Mouse (Mus musculus): ENCODE data around the gene Snx1.

The Snx1 gene

GRCm38 (mm10) chr9:66084171-66084570 is 42.2 kb downstream of the Snx1 start:
- no peak for DNase-seq

GRCm38 (mm10) chr9:66081999-66082398 is 44.4 kb downstream of the Snx1 start:
- no peak for DNase-seq

DNA sequence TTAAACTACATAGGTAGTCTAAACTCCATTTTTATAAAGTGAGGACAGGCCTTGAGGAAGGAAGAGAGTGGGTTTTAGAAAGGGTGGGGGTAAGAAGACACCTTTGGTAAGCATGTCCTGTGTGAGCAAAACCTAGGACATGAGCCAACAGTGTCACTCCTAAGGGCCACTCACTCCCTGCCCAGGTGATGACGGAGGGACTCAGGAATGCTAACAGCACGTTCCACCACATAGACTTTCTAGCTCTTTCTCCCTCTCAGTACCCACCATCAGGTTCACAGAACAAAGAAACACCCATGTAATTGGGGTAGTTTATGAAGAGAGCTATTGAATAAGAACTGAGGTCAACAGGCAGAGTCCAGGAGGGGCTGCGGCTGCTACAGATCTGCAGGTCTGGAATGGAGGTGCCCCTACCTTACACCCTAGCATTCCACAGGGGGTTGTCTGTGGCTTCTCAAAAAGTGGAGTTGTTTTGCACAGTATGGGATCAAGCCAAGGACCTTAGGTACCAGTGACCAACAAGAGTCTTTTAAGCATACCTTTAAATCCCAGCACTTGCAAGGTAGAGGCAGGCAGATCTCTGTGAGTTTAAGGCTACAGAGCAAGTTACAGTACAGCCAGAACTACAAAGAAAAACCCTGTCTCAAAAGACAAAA is 45.5 kb downstream of the Snx1 start:
- DNase-seq, result no peak

GRCm38 (mm10) chr9:66078493-66078892 is 47.9 kb downstream of the Snx1 start:
- DNase-seq, result no peak

DNA sequence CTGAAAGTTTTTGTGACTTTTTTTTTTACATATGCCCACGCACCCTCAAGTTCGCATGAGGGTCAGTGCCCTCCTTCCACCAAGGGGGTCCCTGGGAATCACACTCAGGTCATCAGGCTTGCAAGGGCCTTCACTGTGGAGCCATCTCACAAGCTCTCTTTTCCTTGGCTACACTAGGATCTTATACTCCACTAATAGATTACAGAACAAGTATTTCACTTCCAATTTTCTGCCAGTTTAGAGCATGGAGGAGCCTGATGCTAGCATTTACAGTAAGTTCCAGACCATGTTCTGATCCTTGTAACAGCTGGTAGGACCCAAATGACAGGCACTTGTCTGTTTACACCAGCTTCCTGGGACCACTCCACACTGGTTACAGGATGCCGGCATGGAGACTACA is 48.3 kb downstream of the Snx1 start:
- no peak for DNase-seq

DNA sequence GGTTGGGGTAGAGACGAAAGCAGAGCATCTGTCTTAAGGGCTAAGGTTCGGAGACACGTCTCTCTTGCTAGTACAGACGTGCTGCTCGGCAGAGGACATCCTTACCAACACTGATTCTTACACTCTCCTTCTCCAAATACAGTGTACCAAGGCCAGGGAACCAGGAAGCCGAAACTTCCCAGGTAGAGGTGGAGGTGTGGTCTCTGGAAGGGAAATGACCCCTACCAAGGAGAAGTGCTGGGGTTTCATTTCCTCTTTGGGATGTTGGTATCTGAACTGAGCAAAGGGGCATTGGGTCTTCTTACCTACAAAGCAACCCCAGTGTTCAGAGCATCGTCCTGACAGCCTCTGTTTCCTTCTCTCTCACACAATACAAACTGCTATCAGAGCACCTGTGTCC is 53.6 kb downstream of the Snx1 start:
- no peak for DNase-seq

GRCm38 (mm10) chr9:66070151-66070550 is 56.2 kb downstream of the Snx1 start:
- DNase-seq, result no peak

DNA sequence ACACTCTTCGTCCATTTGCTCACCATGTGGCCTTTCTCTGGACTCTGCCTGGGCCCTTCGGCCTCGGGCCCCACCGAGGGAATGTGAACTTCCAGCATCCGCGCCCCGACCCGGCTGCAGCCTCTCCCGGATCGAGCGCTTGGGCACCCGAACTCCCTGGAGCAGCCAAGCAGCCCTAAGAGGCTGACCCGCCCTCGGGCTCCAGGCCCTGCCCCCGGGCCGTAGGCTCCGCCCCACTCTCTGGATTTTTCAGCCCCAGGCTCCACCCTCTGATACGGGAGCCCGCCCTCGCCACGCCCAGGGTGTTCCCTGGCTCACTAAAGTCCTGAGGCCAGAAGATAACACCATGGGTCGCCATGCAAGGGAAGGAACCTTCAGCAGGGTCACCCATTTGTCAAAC is 56.8 kb downstream of the Snx1 start, which contains the start of gene Snx22:
Gene Snx22, minus strand, starts transcription at position 137 of the 400 bp plus-strand sequence.
- peak; percentile 83 for DNase-seq

DNA sequence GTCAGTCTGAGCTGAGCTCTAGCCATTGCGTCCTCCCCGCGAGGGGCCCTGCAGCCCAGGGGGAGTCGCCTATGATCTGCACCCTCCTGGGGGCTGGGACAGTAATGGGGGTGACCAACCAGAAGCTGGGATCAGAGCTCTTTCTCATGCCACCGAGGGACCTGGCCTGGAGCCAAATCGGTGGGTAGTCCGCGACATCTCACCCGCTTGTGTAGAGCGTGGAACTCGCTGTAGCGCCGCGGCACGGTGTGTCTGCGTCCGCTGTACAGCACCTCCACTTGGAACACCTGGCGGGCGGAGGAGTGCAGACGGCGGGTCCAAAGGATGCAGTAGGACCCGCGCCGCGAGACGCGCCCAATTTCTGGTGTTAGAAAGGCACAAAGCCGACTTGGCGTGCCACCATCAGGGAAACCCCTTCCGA is 57.4 kb downstream of the Snx1 start:
- peak; percentile 35 for DNase-seq

- DNase-seq, result no peak
These were observed 58.3 kb downstream of the Snx1 start for GRCm38 (mm10) chr9:66068056-66068455.

- no peak for DNase-seq
These were observed 58.8 kb downstream of the Snx1 start for GRCm38 (mm10) chr9:66067542-66067941.

GRCm38 (mm10) chr9:66066791-66067190 is 59.6 kb downstream of the Snx1 start:
- DNase-seq, result no peak

- DNase-seq, result no peak
These were observed 62.1 kb downstream of the Snx1 start for GRCm38 (mm10) chr9:66064316-66064715.

DNA sequence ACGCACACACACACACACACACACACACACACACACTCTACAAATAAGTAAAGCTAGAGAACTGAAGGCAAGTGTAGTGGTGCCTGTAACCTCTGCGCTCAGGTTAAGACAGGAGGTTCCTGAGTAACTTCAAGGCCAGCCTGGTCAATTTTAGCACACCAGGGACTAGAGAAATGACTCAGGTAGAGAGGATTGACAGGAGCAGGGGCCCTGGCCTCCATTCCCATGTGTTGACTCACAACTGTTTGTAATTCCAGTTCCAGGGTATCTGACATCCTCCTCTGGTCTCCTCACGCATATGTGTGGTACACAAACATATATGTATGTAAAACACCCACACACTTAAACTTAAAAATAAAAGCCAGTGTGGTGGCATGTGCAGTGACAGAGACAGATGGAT is 62.9 kb downstream of the Snx1 start:
- DNase-seq, result no peak

- DNase-seq, result no peak
These were observed 64.7 kb downstream of the Snx1 start for GRCm38 (mm10) chr9:66061656-66062055.

DNA sequence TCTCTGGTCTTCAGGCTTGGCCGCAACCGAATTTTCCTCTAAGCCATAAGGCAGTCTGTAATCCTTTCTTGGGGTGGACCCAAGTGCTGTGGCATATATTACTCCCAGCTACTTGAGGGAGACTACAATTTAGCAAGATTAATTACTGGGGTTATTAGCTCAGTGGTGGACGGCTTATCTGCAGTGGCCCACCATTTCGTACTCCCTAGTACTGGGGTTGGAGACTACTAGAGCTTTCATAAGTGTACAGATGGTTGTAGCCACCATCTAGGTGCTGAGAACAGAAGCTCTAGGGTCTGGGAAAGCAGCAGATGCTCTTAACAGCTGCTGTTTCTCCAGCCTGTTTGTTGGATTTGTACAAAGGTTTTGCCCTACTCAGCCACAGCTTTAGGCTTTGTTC is 65.4 kb downstream of the Snx1 start:
- no peak for DNase-seq

- no peak for DNase-seq
These were observed 66.1 kb downstream of the Snx1 start for GRCm38 (mm10) chr9:66060308-66060647.

GRCm38 (mm10) chr9:66059583-66060307 is 66.6 kb downstream of the Snx1 start, which contains the start of gene Ppib:
TSS of gene Ppib (plus strand) at chr9:66060222.
- DNase-seq, result peak; percentile 98

DNA sequence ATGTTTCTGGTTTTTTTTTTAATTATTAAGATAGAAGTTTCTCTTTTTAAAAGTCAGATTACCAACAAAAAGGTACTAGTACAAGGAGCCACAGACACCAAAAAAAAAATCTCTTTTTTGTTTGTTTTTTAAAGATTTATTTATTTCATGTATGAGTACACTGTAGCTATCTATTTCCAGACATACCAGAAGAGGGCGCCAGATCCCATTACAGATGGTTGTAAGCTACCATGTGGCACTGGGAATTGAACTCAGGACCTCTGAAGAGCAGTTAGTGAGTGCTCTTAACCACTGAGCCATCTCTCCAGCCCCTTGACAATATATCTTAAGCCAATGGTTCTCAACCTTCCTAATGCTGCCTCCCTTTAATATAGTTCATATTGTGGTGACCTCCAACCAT is 72.8 kb downstream of the Snx1 start:
- DNase-seq, result no peak

- no peak for DNase-seq
These were observed 73.7 kb downstream of the Snx1 start for GRCm38 (mm10) chr9:66052731-66053130.

DNA sequence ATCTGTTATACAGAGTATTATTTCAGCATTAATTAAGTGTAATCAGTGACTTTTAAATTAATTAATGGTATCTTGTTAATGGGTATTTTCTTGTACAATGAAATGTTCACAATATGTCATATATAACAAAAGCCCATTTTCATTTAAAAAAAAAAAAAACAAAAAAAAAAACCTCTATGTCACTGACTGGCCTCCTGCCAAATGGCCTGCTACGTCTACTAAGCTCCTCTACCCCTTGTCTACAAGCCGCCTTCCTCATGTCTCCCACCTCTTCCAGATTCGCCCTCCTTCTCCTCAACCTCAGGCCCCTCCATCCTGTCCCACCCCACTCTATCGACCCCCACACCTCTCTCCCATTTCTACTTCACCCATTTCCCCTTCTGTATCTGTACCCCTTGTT is 74.9 kb downstream of the Snx1 start:
- DNase-seq, result no peak

DNA sequence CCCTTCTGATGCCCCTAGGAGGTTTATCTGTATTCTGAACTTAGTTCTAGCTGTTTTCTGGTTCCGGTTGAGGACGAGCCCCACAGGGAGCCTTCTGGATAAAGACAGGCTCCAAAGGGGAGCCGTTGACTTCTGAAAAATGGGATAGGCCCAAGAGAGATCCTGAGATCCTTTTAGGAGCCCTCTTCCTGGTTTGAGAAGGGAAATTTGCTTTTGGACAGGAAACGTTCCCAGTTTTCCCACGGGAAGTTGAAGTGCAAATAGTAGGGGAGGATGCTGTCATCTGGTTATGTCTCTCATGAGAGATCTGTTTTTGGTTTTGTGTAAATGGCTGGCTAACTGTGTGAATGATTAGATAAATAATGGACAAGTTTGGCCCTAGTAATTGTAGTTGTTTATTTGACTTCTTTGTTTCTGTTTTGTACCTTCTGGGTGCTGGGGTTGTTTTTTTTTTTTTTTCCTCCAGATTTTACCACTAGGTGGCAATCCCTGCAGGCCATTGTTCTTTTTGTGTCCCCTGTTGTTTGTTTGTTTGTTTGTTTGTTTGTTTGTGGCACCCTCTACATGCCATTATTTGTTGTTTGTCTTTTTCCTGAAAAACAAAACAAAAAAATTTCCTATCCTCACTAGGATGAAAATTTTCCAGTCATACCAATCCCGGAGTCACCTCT is 76.3 kb downstream of the Snx1 start:
- no peak for DNase-seq

- no peak for DNase-seq
These were observed 83.1 kb downstream of the Snx1 start for GRCm38 (mm10) chr9:66043241-66043640.

GRCm38 (mm10) chr9:66042331-66042730 is 84.1 kb downstream of the Snx1 start:
- DNase-seq, result no peak

All from cerebellum, adult 11 months (tissue).